In genomic region chr4:136177244-136177611, GRCm38 (mm10) we compare ENCODE assay signal across 8 mouse cellular contexts. TPM values are rescaled to one million over a fixed set of nuclear protein-coding genes. Genes with fewer than 3 reads are reported as not detected.
DNase-seq lines count a peak whose midpoint lies in the region; ATAC-seq and TF ChIP-seq lines count a peak whose summit lies in the region.

No protein-coding gene starts in this region.

- peaks cover 95% of the 10 kb centered on the region for H3K4me1 ChIP-seq in megakaryocyte, embryonic 14.5 days
- peaks cover 16% of the 10 kb centered on the region; the same call in 1 of the 2 replicates for H3K4me1 ChIP-seq in forebrain, embryonic 14.5 days (ENCODE audit: control insufficient read depth, insufficient read depth, low read length)
- peaks cover 12% of the 10 kb centered on the region for H3K4me1 ChIP-seq in kidney, postnatal 0 days (replicated peaks; ENCODE audit: insufficient read depth, low read length)

- peak overlapping the region; percentile 60; the same call in 1 of the 2 replicates for H3K27ac ChIP-seq in forebrain, embryonic 14.5 days (ENCODE audit: low read depth, low read length)
- H3K27ac ChIP-seq in kidney, postnatal 0 days = peak overlapping the region; percentile 62; the same call in 1 of the 2 replicates

- no peak for TF ChIP-seq CTCF in kidney, postnatal 0 days (IDR thresholded peaks at IDR 0.05; ENCODE audit: low read depth)

- peak overlapping the region; percentile 89 for H3K4me3 ChIP-seq in megakaryocyte, embryonic 14.5 days (replicated peaks)
- H3K4me3 ChIP-seq in forebrain, embryonic 14.5 days (ENCODE audit: low read depth, low read length) = no peak overlapping the region
- H3K4me3 ChIP-seq in kidney, postnatal 0 days (replicated peaks; ENCODE audit: low read depth, low read length) = no peak overlapping the region

- no peak overlapping the region for H3K4me2 ChIP-seq in forebrain, embryonic 14.5 days (ENCODE audit: low read length)
- no peak overlapping the region for H3K4me2 ChIP-seq in kidney, postnatal 0 days (ENCODE audit: low read length)

- no peak for ATAC-seq in megakaryocyte, adult 5-6 weeks (ENCODE audit: poor library complexity, severe bottlenecking)
- no peak for ATAC-seq in forebrain, embryonic 14.5 days
- ATAC-seq in kidney, postnatal 0 days (replicated peaks; ENCODE audit: low FRiP score, low read depth) = no peak

- H3K9ac ChIP-seq in forebrain, embryonic 14.5 days (ENCODE audit: low read length) = no peak overlapping the region
- H3K9ac ChIP-seq in kidney, postnatal 0 days (ENCODE audit: low read depth, low read length) = no peak overlapping the region

- no peaks in the 10 kb centered on the region for H3K9me3 ChIP-seq in megakaryocyte, embryonic 14.5 days
- no peaks in the 10 kb centered on the region for H3K9me3 ChIP-seq in forebrain, embryonic 14.5 days (replicated peaks; ENCODE audit: control insufficient read depth, low read length)
- H3K9me3 ChIP-seq in kidney, postnatal 0 days (replicated peaks; ENCODE audit: low read length) = no peaks in the 10 kb centered on the region

- WGBS in forebrain, embryonic 14.5 days = 52% methylated on average over 8 of the region's 8 CpGs
- 39% methylated on average over 8 of the region's 8 CpGs for WGBS in kidney, postnatal 0 days

- peaks cover 16% of the 10 kb centered on the region for H3K36me3 ChIP-seq in megakaryocyte, embryonic 14.5 days (replicated peaks; ENCODE audit: low read length)
- H3K36me3 ChIP-seq in forebrain, embryonic 14.5 days (ENCODE audit: control insufficient read depth, insufficient read depth, low read length) = no peaks in the 10 kb centered on the region
- no peaks in the 10 kb centered on the region for H3K36me3 ChIP-seq in kidney, postnatal 0 days (ENCODE audit: insufficient read depth, low read length)

- no peak for DNase-seq in forebrain, embryonic 14.5 days (ENCODE audit: low spot score)
- DNase-seq in kidney, postnatal 0 days (ENCODE audit: low spot score) = peak; percentile 56
- peak; percentile 74 for DNase-seq in spleen, adult 12 weeks (ENCODE audit: low spot score)
- DNase-seq in layer of hippocampus, adult 11-12 months (ENCODE audit: low spot score) = no peak
- DNase-seq in left cerebral cortex, adult 18-20 months (ENCODE audit: low spot score in 2 of 2) = no peak
- DNase-seq in right cerebral cortex, postnatal 25 days = no peak

- H3K27me3 ChIP-seq in megakaryocyte, embryonic 14.5 days (replicated peaks) = no peaks in the 10 kb centered on the region
- no peaks in the 10 kb centered on the region for H3K27me3 ChIP-seq in forebrain, embryonic 14.5 days (replicated peaks; ENCODE audit: control insufficient read depth, insufficient read depth, low read length)
- no peaks in the 10 kb centered on the region for H3K27me3 ChIP-seq in kidney, postnatal 0 days (ENCODE audit: insufficient read depth, low read length)

RNA-seq across cellular contexts. Expression of gene E2f2, which starts 5.0 kb away (rescaled TPM):
- polyA plus RNA-seq in megakaryocyte, embryonic 14.5 days (2012; ENCODE audit: insufficient read depth, low replicate concordance) = 10.5 and 25.7 TPM in 2 replicates
- total RNA-seq in megakaryocyte, adult 5-6 weeks (2015) = 78.1 and 107 TPM in 2 replicates
- 59.4 and 63.6 TPM in 2 replicates for total RNA-seq in megakaryocyte, adult 5-6 weeks (2017)
- 4.5 and 5.5 TPM in 2 replicates for polyA plus RNA-seq in forebrain, embryonic 14.5 days (2014; fragmentation: Nextera tagmentation; extraction: Ambion mirVana)
- 3.2 and 3.8 TPM in 2 replicates for polyA plus RNA-seq in kidney, postnatal 0 days (2015; fragmentation: Nextera tagmentation; extraction: Ambion mirVana)
- total RNA-seq in left cerebral cortex, adult 18-20 months (2021) = under 1 TPM; 0.30 to 0.40 TPM

RNA-seq across cellular contexts. Expression of gene Asap3, which starts 28.9 kb away (rescaled TPM):
- polyA plus RNA-seq in megakaryocyte, embryonic 14.5 days (2012; ENCODE audit: insufficient read depth, low replicate concordance) = not detected in 2 replicates
- not detected in 2 replicates for total RNA-seq in megakaryocyte, adult 5-6 weeks (2015)
- total RNA-seq in megakaryocyte, adult 5-6 weeks (2017) = 0.04 TPM in 1 of 2 replicates, not detected in the other
- 1.6 and 2.4 TPM in 2 replicates for polyA plus RNA-seq in forebrain, embryonic 14.5 days (2014; fragmentation: Nextera tagmentation; extraction: Ambion mirVana)
- polyA plus RNA-seq in kidney, postnatal 0 days (2015; fragmentation: Nextera tagmentation; extraction: Ambion mirVana) = 2.7 and 3.0 TPM in 2 replicates
- 1 to 10 TPM; 2.6 to 3.0 TPM for total RNA-seq in left cerebral cortex, adult 18-20 months (2021)

RNA-seq across cellular contexts. Expression of gene Id3, which starts 33.9 kb away (rescaled TPM):
- polyA plus RNA-seq in megakaryocyte, embryonic 14.5 days (2012; ENCODE audit: insufficient read depth, low replicate concordance) = 13.8 TPM in 1 of 2 replicates, not detected in the other
- total RNA-seq in megakaryocyte, adult 5-6 weeks (2015) = 1.9 and 2.0 TPM in 2 replicates
- 0.77 and 1.8 TPM in 2 replicates for total RNA-seq in megakaryocyte, adult 5-6 weeks (2017)
- polyA plus RNA-seq in forebrain, embryonic 14.5 days (2014; fragmentation: Nextera tagmentation; extraction: Ambion mirVana) = 117 and 118 TPM in 2 replicates
- polyA plus RNA-seq in kidney, postnatal 0 days (2015; fragmentation: Nextera tagmentation; extraction: Ambion mirVana) = 764 and 829 TPM in 2 replicates
- total RNA-seq in left cerebral cortex, adult 18-20 months (2021) = 10 to 100 TPM; 34.9 to 43.2 TPM

Comparison
In these comparisons a context has a peak if more than half of its experiments do, and no peak if none do; other contexts are left out.
1. DNase-seq: peak in kidney, postnatal 0 days (single experiment) and spleen, adult 12 weeks (single experiment); none in forebrain, embryonic 14.5 days (single experiment), layer of hippocampus, adult 11-12 months (single experiment), left cerebral cortex, adult 18-20 months (0 of 2) and right cerebral cortex, postnatal 25 days (single experiment).